Mouse (Mus musculus) gastrocnemius, postnatal 10 days (tissue): ENCODE measurements around the gene Ambra1. TPM values are rescaled to one million over a fixed set of nuclear protein-coding genes. Genes with fewer than 3 reads are reported as not detected.

Experiments
- DNase-seq: peaks from one replicate; pipeline ENCODE4 v3.0.0; 2021; ENCODE audit warnings: mixed read lengths
- total RNA-seq, 2 experiments: library from RNA; stranded (reverse); gene quantifications; 2 replicates each; pipeline ENCODE4 v1.2.3; 2021

The Ambra1 gene
- total RNA-seq, 2 experiments from 2014 or later, result 16.6 to 22.1 TPM

DNA sequence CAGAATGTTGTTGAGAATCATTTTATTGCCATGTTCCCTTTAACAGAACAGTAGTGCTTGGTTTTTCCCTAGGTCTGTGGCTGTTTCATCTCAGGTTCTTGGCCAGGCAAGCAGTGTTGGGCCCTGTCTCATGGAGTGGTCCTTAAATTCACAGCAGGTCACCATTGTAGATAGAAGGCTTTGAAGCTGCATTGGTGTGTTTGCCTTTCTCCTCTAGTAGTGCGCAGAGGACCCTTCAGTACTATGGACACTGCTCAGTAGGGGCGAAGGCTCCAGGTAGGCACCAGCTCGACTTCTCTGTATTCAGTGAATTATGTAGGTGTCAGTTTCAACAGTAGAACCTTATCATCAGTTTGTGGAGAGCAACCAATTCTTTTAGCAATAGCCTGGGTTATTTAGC lies 142.7 kb downstream of the Ambra1 start:
- DNase-seq, result no peak

DNA sequence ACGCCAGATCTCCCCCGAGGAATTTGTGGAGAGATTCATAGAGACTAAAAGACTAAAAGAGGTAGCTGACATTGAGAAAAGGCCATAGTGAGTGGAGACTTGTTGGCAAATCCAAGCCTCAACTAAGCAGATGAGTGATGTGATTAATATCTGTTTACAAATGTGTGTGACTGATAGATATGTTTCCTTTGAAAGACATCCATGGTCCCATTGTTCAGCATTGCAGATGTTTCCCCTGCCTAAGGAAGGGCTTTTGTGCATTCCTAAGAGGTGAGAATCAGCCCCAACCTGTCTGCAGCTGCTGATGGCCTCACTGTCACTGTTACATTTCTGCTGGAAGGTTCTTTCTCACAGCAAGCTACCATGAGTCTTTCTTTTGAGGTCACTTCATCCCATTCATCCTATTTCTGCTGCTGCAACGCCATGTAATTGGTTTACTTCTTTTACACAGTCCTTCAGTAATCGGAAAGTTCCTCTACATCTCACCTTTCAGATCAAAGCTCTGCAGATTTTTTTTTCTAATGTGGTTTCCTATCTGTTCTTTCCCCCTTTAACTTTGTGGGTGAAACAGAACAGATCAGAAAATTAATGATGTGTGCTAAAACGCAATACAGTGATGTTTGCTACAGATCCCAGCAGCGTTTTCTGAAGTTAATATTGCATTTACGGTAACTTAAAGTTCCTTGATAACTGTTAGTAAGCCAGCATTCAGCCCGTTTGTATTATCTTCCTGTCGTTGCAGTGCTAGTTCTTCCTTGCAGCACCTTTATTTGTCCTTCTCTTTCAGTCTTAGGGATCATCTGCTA lies 146.3 kb downstream of the Ambra1 start:
- no peak for DNase-seq

DNA sequence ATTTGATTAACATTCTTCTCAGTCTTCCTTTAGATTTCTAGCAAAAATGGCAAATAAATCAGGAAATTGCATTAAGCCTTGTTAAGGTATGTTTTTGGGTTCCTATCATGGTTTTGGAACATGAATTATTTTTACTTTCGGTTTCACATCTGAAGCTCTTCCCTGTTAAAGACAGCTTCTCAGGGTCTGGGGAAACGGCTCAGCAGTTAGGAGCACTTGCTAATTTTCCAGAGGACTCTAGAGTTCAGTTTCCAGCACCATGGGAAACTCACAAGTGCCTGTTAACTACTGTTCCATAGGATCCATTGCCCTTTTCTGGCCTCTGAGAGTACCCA lies 146.8 kb downstream of the Ambra1 start:
- DNase-seq, result no peak

DNA sequence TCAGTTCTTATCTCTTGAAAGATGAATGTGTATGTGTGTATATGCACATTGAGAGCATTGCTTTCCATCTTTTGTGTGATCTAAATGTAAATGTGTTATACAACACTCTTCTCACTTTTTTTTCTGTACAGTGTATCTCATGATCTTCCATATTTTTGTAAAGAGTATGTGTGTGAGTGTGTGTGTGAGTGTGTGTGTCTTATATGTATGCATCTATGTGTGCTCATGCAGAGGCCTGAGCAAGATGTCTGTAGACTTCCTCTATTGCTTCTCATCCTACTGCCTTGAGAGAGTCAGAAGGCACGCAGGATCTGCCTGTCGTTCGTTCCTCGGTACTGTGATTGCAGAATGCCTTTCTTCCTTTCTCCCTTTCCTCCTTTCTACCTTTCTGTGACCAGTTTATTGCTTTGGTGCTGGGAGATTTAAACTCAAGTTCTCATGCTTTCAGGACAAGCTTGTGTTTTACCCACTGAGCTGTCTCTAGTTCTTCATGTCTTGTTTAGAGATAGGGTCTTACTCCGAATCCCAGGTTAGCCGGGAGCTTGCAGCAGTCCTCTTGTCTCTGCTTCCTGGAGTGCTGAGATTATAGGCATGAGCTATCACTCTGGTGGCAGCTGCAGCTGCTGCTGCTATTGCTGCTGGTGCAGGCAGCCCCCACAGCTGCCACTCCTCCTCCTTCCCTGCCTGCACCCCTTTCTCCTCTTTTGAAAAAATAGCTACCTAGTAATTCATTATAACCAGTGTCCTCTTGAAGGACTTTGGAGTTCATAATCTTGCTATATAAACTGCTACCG lies 148.7 kb downstream of the Ambra1 start:
- no peak for DNase-seq

DNA sequence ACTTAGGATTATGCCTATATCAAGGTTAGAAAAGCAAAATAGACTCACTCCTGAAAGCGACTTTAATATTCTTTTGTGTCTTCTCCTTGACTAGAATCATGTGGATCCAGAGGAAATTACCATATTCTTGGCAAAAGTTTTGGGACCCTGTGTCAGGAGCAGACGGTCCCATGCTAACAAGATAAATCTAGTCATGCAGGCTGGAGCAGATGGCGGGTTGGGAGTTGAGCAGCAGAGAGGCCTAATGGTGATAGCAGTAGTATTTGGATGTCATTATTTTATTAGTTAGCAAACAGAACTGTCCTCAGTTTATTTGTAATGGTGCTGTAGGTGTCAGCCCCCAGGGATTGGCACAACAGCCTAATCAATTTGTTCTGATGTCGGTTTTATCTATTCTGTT lies 154.0 kb downstream of the Ambra1 start:
- DNase-seq, result no peak

DNA sequence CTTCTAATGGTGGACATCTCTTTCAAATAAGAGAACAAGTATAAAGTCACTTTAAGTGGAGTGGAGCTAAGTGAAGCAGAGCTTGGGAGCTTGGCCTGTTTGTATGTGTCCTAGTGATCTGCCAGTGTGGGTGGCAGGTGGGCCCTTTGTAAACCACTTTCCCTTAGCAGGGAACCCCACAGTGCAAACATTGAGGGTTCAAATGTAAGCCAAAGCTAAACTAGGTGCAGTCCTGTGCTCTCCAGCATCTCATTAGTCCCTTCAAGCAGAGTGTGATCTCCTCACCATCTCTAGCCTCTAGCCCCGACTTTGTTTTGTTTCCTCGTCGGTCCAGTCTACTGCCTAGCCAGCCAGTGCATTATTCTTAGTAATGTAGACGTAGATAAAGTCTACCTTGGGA lies 154.7 kb downstream of the Ambra1 start:
- no peak for DNase-seq

DNA sequence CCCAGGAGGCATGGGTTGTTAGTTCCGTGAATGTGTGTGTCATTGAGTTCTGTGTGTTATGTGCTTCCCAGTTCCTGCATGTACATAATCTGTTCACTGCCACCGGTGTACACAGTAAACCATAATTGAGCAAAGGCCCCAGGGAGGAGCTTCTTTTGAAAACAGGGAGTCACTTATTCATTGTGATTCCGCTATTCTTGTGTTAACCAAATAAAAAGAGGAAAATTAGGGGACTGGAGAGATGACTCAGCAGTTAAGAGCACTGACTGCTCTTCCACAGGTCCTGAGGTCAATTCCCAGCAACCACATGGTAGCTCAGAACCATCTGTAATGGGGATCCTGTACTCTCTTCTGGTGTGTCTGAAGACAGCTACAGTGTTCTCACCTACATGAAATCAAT lies 164.8 kb downstream of the Ambra1 start:
- DNase-seq, result no peak

DNA sequence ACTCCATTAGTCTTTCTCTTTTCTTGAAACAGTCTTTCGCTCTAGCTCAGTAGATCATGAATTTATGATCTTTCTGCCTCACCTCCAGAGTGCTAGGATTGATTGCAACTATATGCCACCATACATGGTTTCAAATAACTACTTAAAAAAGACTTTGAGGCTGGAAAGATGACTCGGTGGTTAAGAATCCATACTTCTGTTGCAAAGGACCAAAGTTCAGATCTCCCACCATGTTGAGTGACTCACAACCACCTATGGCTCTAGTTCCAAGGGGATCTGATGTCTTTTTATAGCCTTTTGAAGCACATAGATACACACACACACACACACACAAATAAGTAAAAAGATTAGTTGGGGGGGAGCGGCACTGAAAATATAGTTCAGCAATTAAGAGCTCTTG lies 165.5 kb downstream of the Ambra1 start:
- DNase-seq, result no peak

DNA sequence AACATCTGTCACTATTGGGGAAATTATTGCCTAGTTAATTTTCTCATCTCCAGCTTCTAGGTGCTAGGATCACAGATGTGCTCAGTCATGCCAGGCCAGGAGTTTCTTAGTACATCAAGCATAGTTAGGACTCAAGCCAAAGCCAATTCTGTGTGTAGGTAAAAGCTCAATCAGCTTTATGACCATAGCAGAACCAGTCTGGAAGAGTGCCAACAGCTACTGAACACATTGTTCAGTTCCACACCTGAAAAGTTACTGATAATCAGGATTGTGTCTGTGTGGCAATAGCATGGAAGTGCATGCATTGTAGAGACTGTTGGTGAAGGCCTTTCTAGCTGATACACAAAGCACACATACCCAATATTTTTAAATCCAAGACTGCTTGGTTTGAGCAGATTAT lies 168.0 kb downstream of the Ambra1 start:
- no peak for DNase-seq

DNA sequence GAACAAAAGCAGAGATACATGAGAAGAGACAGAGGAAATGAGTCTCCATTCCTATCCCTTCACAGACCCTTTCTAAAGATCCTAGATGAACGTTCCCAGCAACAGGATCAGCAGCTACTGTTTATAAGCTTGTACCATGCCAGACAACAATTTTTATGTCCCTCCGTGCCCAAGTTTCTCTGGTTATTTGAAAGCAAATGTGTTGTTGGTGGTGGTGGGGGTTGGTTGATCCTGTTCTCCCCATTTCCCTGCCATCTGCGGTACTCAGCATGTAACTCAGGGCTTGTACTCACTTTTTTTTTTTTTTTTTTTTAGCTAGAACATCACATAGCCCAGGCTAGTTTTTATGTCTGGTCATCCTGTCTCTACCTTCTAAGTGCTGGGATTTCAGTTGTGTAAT lies 169.2 kb downstream of the Ambra1 start:
- DNase-seq, result no peak

DNA sequence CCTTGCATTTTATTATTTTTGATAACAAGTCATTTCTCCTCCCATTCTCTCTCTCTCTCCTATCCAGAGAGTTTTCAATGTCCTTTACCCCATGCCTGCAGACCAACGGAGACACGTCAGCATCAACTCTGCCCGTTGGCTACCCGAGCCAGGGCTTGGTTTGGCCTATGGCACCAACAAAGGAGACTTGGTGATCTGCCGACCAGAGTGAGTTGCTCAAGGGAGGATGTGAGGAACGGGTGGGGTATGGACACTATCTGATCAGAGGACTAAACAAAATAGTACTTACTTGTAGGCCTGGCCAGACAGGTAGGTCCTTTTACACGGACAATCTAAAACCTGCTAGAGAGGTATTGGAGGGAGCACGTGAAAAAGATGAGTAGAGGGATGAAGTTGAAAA lies 170.5 kb downstream of the Ambra1 start:
- no peak for DNase-seq

DNA sequence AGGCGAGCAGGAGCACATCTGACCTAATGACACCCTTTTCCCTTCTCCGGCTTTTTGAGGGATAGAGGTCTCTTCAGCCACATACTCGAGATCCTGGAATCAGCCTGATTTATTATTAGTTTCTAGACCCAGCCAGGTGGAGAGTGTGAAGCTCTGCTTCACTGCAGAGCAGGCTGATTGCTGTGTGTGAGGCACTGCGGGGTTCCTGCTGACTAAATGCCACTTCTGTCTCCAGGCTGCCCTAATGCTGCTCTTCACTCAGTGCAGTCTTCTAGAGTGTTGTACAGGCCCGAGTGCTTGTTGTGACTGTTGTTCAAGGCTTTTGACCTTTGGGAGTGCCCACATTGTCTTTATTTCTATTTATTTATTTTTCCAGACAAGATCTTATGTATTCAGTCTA lies 172.4 kb downstream of the Ambra1 start:
- no peak for DNase-seq

DNA sequence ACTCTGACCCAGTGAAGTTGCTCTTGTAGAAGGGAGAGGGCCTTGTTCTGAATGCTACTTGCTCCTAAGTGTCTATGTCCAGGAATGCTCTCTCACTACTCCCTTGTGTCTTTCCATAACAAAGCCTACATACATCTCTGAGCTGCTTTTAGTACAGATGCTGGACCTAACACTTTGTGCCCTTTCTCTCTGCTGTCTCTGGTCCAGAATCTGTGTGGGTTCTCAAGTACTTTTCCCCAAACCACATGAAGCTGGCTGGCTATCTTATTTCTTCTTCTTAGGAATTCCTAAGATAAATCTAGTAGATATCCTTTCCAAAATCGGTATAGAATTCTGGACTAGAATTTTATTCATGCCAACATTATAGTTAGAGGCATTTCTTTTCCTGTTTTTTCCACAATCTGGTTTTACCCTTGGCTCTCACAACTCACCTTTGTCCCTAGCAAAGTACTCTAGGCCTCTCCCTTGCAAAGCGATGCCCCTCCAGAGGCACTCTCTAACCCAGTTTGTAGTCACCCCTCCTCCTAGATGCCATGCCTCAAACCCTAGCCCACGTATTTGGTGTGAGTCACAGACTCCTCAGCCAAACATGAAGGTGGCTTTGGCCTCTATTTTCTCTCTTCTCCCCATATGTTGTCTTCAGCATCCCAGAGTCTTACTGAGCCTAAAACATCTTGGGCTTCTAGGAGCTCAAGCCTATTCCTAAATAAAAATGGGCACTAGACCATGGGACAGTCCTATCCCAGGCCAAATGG lies 173.4 kb downstream of the Ambra1 start:
- DNase-seq, result no peak

DNA sequence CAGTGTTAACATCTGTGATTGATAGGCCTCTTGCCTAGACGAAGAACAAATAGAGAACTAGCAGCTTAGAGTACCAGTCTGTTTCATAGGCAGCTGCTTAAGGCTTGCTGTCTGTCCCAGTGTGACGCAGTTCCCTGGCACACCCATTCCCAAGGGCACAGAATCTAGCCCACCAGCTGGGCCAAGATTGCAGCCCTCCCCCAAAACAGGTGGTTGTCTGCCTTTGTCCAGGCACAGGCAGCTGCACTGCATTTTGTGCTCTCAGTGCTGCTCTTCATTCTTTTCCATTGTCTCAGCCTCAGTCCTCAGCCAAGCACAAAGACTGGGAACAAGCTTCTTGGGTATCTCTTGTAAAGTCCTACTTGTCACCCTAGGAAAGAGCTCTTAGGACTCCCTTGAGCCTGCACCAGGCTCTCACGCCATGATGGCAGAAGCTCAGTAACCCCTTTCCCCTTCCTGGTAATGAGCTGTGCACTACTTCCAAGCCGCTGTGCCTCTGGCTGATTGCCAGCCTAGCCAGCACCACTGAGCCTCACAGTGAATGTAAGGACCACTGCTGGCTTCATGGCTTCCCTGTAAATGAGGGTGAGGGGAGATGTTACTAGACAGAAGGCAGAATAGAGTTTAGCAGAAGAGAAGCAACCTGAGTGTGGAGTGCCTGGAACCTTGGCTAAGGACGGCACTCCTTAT lies 174.8 kb downstream of the Ambra1 start:
- DNase-seq, result peak; percentile 28

DNA sequence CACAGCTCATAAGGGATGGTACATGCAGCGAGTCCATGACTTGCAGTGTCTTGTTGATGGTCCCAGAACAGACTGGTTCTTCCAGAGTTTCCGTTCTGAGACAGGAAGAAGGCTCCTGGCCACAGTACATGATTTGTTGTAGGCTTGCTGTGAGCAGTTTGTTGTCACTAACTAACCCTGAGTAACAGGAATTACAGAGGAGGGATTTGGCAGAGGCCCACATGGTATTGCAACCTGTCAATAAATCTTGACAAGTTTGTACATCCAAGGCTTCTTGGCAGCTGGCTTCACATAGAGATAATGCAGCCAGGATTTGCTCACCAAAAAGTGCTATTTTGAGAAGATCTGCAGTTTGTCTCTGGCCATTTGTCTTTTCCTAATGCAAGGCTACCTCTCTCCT lies 176.2 kb downstream of the Ambra1 start:
- DNase-seq, result no peak

DNA sequence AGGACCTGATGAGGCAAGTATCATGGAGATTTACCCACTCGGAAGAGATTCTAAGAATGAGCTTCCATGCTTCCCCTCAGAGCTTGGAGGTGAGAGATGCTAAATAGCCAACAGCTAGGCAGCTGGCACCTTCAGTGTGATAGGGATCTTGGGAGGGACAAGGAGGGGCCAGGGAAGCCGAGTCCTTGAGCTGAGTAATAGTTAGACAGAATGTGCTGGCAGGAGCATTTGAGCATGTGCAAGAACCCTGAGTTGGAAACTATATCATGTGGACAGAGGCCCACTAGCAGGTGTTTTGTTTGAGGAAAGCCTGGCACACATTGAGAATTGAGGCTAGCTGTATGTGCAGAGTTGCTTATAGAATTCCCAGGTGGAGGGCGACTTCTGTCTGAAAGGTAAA lies 182.7 kb downstream of the Ambra1 start:
- no peak for DNase-seq

DNA sequence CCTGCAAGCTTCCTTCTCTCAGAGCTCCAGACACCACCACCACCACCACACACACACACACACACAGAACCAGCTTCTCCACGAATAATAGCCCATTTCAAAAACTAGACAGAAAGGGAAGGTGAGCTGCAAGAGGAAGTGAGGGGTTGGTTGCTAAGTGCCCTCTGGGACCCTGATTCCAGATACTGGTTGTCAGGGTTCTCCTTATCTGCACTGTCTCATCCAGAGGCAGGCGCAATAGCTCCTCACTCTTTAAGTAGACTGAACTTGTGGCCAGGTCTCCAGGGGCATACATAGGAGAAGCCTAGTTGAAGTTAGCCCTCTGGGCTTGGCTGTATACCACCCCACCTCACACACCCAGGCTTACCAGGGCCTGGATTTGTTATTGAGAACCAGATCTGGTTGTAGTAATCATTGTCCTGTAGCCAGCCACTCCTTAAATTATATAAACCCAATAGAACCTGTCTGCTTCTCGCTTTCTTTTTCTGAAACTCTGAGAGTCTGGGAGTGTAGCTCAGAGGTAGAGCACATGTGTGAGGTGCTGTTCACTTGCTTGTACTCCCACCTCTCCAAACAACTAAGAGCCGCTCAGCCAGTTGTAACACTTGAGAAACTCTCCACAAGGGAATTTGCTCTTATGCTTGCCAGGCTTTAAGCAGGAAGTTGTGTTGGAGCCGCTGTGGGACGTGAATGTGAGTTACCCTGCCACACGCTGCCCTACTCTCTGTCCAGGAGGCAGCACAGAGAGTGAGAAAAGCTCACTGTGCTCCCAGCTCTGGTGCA lies 183.6 kb downstream of the Ambra1 start:
- DNase-seq, result no peak

DNA sequence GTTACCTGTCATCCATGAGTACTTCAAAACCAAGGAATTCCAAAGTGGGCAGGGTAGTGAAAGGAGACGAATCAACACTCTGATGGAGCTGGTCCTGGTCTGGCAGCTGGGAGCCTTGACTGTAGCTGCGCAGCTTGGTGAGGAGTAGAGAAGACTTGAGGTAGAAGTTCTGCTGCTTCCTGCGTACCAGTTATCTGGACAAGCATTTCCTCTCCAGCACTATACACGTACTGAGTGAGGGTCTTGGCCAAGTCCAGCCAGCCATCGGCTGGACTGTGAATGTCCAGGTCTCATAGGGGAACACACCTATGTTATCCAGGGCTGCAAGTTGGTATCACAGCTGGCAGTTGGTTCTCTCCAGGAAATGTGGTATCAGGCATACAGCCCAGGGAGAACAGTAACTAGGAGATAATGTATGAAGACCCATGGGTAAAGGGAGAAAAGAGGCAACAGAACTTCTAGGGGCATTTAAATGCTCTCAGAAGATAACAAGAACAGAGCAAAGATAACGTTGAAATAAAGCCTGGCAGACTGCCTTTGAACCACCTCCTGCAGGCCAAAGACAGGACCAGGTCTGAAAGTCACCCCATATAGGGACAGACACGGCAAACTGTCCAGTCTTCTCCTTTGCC lies 186.5 kb downstream of the Ambra1 start:
- DNase-seq, result no peak

DNA sequence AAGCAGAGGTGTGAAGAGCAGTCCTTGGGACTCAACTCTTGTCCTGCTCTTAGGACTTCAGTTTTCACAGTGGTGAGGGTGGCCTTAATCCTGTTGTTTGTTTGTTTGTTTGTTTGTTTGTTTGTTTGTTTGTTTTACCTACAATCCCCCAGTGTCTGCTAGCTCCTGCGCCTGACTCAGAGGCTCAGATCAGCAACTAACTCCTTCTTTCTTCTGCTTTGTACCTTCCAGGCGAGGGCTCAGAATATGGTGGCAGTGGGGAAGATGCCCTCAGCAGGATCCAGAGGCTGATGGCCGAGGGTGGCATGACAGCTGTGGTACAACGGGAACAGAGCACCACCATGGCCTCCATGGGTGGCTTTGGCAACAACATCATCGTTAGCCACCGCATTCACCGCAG lies 187.2 kb downstream of the Ambra1 start:
- DNase-seq, result no peak

DNA sequence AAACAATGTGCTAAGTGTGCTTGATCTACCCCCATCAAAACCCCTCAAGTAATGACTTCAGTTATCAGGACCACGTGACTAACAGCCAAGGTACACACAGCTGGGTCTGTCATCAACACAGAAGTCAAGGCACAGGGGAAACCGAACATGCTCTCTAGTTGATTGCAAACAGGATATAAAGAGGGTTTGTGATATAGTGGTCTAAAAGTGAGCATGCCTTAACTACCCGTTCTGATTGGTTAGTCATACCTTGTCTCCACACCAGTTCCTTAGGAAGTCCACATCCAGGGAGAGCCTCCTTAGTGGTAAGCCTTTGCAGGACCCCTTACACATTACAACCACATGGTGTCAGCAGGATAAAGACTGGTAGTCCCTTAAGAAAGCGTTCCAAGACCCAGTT lies 190.2 kb downstream of the Ambra1 start:
- no peak for DNase-seq

DNA sequence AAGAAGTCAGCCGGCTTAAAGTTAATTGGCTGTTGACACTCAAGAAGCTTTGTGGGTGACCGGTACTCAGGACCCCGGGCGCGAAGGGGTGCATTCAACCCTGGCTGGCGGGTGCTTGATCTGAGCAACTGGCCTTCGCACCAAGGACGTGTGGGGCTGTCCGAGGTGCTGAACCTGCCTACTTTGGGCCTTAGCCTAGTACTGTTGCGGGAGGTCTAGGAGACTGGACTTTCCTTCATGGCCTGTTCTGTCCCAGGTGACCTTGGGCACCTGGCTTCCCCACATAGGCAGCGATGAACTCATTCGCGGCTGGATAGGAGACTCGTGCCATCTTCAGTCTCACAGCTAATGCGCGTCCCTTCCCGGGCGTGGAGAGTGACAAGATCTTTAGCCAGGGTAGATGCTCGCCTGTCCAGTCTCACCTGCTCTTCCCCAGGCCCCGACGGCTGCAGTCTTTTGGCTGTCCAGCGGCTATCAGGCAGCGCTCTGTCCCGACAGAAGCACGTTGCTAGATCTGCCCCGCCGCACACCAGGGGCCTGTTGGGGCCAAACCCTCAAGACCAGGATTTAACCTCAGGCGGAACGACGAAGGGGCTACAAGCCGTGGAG lies 191.4 kb downstream of the Ambra1 start:
- DNase-seq, result peak; percentile 83
